Mouse (Mus musculus): ENCODE results near the gene Cd300lf. TPM values are rescaled to one million over a fixed set of nuclear protein-coding genes. Genes with fewer than 3 reads are reported as not detected.

The Cd300lf gene
- polyA plus RNA-seq (2015; fragmentation: Nextera tagmentation; extraction: Ambion mirVana), result 0.36 and 0.49 TPM in 2 replicates

- no peaks in the 10 kb centered on the region for H3K4me1 ChIP-seq
- H3K4me3 ChIP-seq (replicated peaks), result no peak within 1 kb of the TSS
- ATAC-seq (replicated peaks; ENCODE audit: low FRiP score), result no peak
- 77% methylated on average over 8 of the region's 8 CpGs for WGBS
- H3K9me3 ChIP-seq (replicated peaks), result no peaks in the 10 kb centered on the region
- H3K27ac ChIP-seq, result no peak within 1 kb of the TSS
- H3K9ac ChIP-seq, result no peak within 1 kb of the TSS
- H3K27me3 ChIP-seq, result no peaks in the 10 kb centered on the region
- H3K36me3 ChIP-seq, result no peaks in the 10 kb centered on the region
- H3K4me2 ChIP-seq, result no peak within 1 kb of the TSS
Measured at GRCm38 (mm10) chr11:115133800-115134199, at the start of gene Cd300lf. Gene Cd300lf (minus strand): TSS chr11:115133992.

GRCm38 (mm10) chr11:115181913-115182638, 48.3 kb upstream of the Cd300lf start:
- no peaks in the 10 kb centered on the region for H3K9me3 ChIP-seq (replicated peaks)
- H3K4me1 ChIP-seq, result peaks cover 42% of the 10 kb centered on the region
- H3K27ac ChIP-seq, result 0 out of 2 replicates have a peak overlapping the region, but pooled peaks have one; percentile 2
- 21% methylated on average over 12 of the region's 12 CpGs for WGBS
- no peak for ATAC-seq (replicated peaks; ENCODE audit: low FRiP score)
- H3K4me2 ChIP-seq, result no peak overlapping the region
- H3K4me3 ChIP-seq (replicated peaks), result no peak overlapping the region
- H3K27me3 ChIP-seq, result no peaks in the 10 kb centered on the region
- H3K36me3 ChIP-seq, result peaks cover 34% of the 10 kb centered on the region
- no peak overlapping the region for H3K9ac ChIP-seq

- H3K9ac ChIP-seq, result no peak overlapping the region
- no peak overlapping the region for H3K27ac ChIP-seq
- H3K4me3 ChIP-seq (replicated peaks), result no peak overlapping the region
- no peak overlapping the region for H3K4me2 ChIP-seq
- no peaks in the 10 kb centered on the region for H3K27me3 ChIP-seq
- H3K4me1 ChIP-seq, result peaks cover 52% of the 10 kb centered on the region
- no peaks in the 10 kb centered on the region for H3K9me3 ChIP-seq (replicated peaks)
- H3K36me3 ChIP-seq, result peaks cover 34% of the 10 kb centered on the region
- ATAC-seq (replicated peaks; ENCODE audit: low FRiP score), result no peak
- WGBS, result 83% methylated on average over 6 of the region's 6 CpGs
Measured at GRCm38 (mm10) chr11:115179881-115180280, 46.1 kb upstream of the Cd300lf start.

GRCm38 (mm10) chr11:115179191-115179590, 45.4 kb upstream of the Cd300lf start:
- Histone ChIP-seq H3K9me3 (replicated peaks) (no peaks in the 10 kb centered on the region), H3K27ac (no peak overlapping the region), H3K4me3 (replicated peaks) (no peak overlapping the region), H3K9ac (no peak overlapping the region), H3K36me3 (peaks cover 34% of the 10 kb centered on the region), H3K4me2 (no peak overlapping the region), H3K27me3 (no peaks in the 10 kb centered on the region), H3K4me1 (peaks cover 59% of the 10 kb centered on the region)
- 78% methylated on average over 6 of the region's 6 CpGs for WGBS
- ATAC-seq (replicated peaks; ENCODE audit: low FRiP score), result no peak

- ATAC-seq (replicated peaks; ENCODE audit: low FRiP score), result no peak
- peaks cover 63% of the 10 kb centered on the region for H3K4me1 ChIP-seq
- H3K4me3 ChIP-seq (replicated peaks), result no peak overlapping the region
- no peaks in the 10 kb centered on the region for H3K27me3 ChIP-seq
- H3K27ac ChIP-seq, result peak overlapping the region; percentile 82; the same call in 1 of the 2 replicates
- peaks cover 34% of the 10 kb centered on the region for H3K36me3 ChIP-seq
- H3K4me2 ChIP-seq, result no peak overlapping the region
- no peaks in the 10 kb centered on the region for H3K9me3 ChIP-seq (replicated peaks)
- H3K9ac ChIP-seq, result no peak overlapping the region
- WGBS, result 67% methylated on average over 2 of the region's 2 CpGs
Measured at GRCm38 (mm10) chr11:115178766-115179165, 45.0 kb upstream of the Cd300lf start.

GRCm38 (mm10) chr11:115177559-115178195, 43.9 kb upstream of the Cd300lf start:
- Histone ChIP-seq H3K9me3 (replicated peaks) (no peaks in the 10 kb centered on the region), H3K27me3 (no peaks in the 10 kb centered on the region)
- WGBS, result 26% methylated on average over 10 of the region's 10 CpGs

GRCm38 (mm10) chr11:115176399-115177190, 42.8 kb upstream of the Cd300lf start:
- Histone ChIP-seq H3K4me2 (peak overlapping the region; percentile 48), H3K9me3 (replicated peaks) (no peaks in the 10 kb centered on the region), H3K27ac (peak overlapping the region; percentile 82), H3K4me3 (replicated peaks) (no peak overlapping the region), H3K9ac (no peak overlapping the region), H3K4me1 (peaks cover 82% of the 10 kb centered on the region), H3K27me3 (no peaks in the 10 kb centered on the region), H3K36me3 (peaks cover 31% of the 10 kb centered on the region)
- 52% methylated on average over 24 of the region's 24 CpGs for WGBS
- no peak for ATAC-seq (replicated peaks; ENCODE audit: low FRiP score)

More at GRCm38 (mm10) chr11:115177559-115178195, 43.9 kb upstream of the Cd300lf start:
- peak overlapping the region; percentile 82 for H3K27ac ChIP-seq
- peaks cover 74% of the 10 kb centered on the region for H3K4me1 ChIP-seq
- H3K4me3 ChIP-seq (replicated peaks), result 0 out of 2 replicates have a peak overlapping the region, but pooled peaks have one; percentile 12
- H3K4me2 ChIP-seq, result peak overlapping the region; percentile 48
- 0 out of 2 replicates have a peak overlapping the region, but pooled peaks have one; percentile 31 for H3K9ac ChIP-seq
- H3K36me3 ChIP-seq, result peaks cover 34% of the 10 kb centered on the region
- peak; percentile 50 for ATAC-seq (replicated peaks; ENCODE audit: low FRiP score)

- Histone ChIP-seq H3K4me2 (peak overlapping the region; percentile 36), H3K4me1 (peaks cover 83% of the 10 kb centered on the region), H3K27ac (peak overlapping the region; percentile 84), H3K9ac (0 out of 2 replicates have a peak overlapping the region, but pooled peaks have one; percentile 21), H3K27me3 (no peaks in the 10 kb centered on the region), H3K36me3 (0 out of 2 replicates have a peak, but pooled peaks cover 2% of the 10 kb centered on the region), H3K4me3 (replicated peaks) (no peak overlapping the region), H3K9me3 (replicated peaks) (no peaks in the 10 kb centered on the region)
- 19% methylated on average over 16 of the region's 16 CpGs for WGBS
- peak; percentile 12; the same call in 1 of the 2 replicates for ATAC-seq (replicated peaks; ENCODE audit: low FRiP score)
Measured at GRCm38 (mm10) chr11:115173549-115174339, 40.0 kb upstream of the Cd300lf start.

- peak; percentile 23; the same call in 1 of the 2 replicates for ATAC-seq (replicated peaks; ENCODE audit: low FRiP score)
- peaks cover 77% of the 10 kb centered on the region for H3K4me1 ChIP-seq
- H3K4me3 ChIP-seq (replicated peaks), result no peak overlapping the region
- H3K9me3 ChIP-seq (replicated peaks), result no peaks in the 10 kb centered on the region
- 35% methylated on average over 4 of the region's 4 CpGs for WGBS
- no peaks in the 10 kb centered on the region for H3K36me3 ChIP-seq
- H3K4me2 ChIP-seq, result peak overlapping the region; percentile 36; the same call in 1 of the 2 replicates
- H3K27ac ChIP-seq, result peak overlapping the region; percentile 84
- H3K27me3 ChIP-seq, result no peaks in the 10 kb centered on the region
- no peak overlapping the region for H3K9ac ChIP-seq
Measured at GRCm38 (mm10) chr11:115172825-115173287, 39.1 kb upstream of the Cd300lf start.

GRCm38 (mm10) chr11:115171125-115171524, 37.3 kb upstream of the Cd300lf start:
- no peak overlapping the region for H3K9ac ChIP-seq
- no peak overlapping the region for H3K4me3 ChIP-seq (replicated peaks)
- no peak for ATAC-seq (replicated peaks; ENCODE audit: low FRiP score)
- H3K4me1 ChIP-seq, result peaks cover 72% of the 10 kb centered on the region
- H3K36me3 ChIP-seq, result no peaks in the 10 kb centered on the region
- H3K4me2 ChIP-seq, result no peak overlapping the region
- no peaks in the 10 kb centered on the region for H3K27me3 ChIP-seq
- peak overlapping the region; percentile 34; the same call in 1 of the 2 replicates for H3K27ac ChIP-seq
- H3K9me3 ChIP-seq (replicated peaks), result no peaks in the 10 kb centered on the region
- 36% methylated on average over 8 of the region's 8 CpGs for WGBS

- Histone ChIP-seq H3K9ac (no peak overlapping the region), H3K4me1 (peaks cover 72% of the 10 kb centered on the region), H3K27me3 (no peaks in the 10 kb centered on the region; the same call in 1 of the 2 replicates), H3K36me3 (no peaks in the 10 kb centered on the region), H3K4me2 (no peak overlapping the region), H3K4me3 (replicated peaks) (no peak overlapping the region), H3K27ac (no peak overlapping the region), H3K9me3 (replicated peaks) (no peaks in the 10 kb centered on the region)
- no peak for ATAC-seq (replicated peaks; ENCODE audit: low FRiP score)
- 84% methylated on average over 4 of the region's 4 CpGs for WGBS
Measured at GRCm38 (mm10) chr11:115169430-115169829, 35.6 kb upstream of the Cd300lf start.
